Mouse (Mus musculus) right cerebral cortex, adult 2 months (tissue): ENCODE measurements at regions not wholly inside any gene's neighbourhood (a gene's known extent, or its start where the extent isn't known, plus 50 kb on each side); places are given as distances from the start of the nearest gene placed in this dataset.
A peak's percentile ranks its signal among the peaks of the same experiment; 100 is the strongest.

Experiments used
- DNase-seq, 2 experiments: peaks; one replicate each; pipeline ENCODE4 v3.0.0; 2021 to 2022; ENCODE audit warnings: low spot score in 2 of 2

DNA sequence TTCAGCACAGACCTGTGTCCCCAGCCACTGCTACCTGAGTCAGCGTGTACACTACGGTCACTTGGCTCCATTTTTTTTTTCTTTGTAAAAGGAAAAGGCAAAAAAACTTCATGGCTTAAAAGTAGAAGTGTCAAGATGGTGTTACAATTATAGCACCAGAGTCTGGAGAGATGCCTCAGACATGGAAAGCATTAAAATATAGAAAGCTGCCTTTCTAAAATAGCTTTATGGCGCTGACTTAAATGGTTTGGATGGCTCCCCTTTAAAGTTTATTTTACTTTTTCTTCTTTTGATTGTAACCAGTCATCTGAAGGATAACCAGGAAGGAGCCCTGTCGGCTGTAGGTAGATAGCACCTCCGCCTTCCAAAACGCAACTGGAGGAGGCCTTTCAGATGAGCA, 79.0 kb upstream of the Jade1 start:
- DNase-seq, result no peak

DNA sequence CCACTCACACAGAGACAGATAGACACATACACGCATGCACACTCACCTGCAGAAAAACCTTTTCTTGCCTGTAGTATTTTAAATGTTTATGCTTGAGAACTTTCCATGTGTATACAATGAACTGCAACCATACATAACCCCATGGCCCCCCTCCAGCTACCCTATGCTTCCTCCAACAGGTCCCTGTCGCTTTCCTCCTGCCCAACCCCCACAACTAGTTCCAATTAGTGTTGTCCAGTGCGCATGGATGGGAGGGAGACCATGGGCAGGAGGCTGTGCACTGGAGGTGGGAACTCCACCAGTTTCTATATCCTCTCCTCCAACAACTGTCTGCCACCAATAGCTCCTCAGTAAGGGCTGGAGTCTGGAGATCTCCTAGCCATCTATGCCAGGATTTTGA, 82.9 kb upstream of the Jade1 start:
- DNase-seq, result no peak

DNA sequence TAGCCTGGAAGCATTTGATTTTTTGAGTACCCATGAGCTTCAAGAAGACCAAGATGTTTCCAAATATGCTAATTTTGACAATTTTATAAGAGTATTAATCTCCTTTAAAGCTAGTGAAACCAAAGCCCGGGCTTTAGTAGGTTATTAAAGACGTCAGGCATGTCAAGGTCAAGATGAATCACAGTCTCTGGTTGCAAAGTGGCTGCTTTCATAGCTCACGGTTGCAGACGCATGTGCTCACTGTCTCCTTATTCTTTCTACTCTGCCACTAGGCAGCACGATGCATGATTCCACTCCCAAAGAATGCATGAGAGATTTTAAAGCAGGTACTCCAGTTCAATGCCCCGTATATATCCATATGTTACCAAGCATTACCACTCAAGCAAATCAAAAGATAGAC, 86.4 kb upstream of the Jade1 start:
- DNase-seq, result no peak

DNA sequence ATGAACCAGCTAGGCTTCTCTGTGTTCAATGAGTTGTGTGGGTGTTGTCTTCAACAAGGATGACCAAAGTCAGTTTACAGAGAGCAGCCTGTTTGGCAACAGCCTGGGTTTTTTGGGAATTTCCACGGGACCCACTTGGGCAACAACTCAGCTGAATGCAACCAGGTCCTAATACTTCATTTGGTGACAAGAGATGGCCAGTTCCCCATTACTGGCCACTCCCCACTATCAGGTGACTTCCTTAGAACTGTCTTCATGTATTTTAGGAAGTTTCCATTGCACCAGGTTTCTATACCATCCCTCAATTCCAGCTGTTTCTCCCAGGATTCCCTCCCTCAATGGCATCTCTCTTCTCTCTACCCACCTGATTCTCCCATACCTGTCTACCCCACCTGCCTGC, 87.7 kb upstream of the Jade1 start:
- no peak for DNase-seq

DNA sequence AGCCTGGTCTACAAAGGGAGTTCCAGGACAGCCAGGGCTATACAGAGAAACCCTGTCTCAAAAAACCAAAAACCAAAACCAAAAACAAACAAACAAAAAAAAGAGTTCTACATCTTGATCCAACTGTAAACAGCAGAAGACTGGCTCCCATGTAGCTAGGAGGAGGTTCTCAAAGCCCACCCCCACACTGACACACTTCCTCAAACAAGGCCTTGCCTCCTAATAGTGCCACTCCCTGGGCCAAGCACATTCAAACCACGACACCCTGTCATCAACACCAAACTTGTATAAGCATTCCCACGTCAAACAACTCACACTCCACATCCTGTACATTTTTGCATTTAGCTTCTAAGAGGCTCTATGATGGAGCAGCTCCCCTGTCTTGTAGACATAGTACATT, 89.6 kb upstream of the Jade1 start:
- no peak for DNase-seq

DNA sequence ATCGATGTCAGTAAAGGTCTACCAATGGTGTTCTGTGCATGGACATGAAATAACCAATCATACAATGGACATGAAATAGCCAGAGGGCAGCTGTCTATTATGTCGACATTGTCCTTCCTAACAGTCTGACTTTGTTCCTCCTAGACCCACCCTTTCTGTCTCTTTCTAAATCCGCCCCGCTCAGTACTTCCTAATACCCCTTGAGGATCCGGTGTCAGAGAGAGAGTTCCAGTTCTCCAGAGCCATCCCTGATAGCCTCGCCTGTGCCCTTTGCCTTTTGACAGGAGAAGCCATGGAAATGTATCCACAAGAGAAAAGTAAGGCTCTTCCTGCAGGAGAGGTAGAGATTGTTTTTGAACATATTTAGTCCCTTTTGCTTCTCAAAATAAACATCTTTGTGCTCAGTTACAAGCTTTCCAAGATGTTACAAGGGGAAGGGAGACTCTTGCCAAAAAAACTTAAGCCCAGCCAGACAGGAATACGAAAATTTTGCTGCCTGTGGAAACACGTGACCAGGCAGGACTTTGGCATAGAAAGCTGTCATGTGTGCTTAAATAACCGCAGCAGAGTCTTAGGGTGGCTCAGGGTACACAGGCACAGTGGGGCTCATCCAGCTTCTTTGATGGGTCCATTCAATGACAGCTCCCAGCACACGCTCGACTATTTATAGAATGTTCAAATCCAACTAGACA, 92.4 kb upstream of the Jade1 start:
- DNase-seq, result no peak

DNA sequence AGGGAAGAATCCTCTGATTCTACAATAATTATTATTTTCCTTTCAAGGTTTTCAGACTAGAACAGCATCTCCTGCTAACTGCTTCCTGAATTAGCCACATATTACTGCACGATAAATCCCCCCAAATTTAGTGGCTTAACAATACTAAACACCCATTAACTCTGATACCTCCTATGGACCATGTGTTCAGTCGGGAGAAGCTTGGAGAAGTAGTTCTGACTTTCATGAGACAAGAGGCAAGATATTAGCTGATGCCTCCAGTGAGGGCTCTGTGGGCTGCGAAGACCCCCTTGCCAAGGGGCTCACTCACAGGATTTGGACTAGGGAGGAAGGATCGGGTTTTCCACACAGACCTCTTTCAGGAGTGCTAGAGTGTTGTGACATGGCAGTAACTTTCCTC, 95.4 kb upstream of the Jade1 start:
- DNase-seq, result no peak

DNA sequence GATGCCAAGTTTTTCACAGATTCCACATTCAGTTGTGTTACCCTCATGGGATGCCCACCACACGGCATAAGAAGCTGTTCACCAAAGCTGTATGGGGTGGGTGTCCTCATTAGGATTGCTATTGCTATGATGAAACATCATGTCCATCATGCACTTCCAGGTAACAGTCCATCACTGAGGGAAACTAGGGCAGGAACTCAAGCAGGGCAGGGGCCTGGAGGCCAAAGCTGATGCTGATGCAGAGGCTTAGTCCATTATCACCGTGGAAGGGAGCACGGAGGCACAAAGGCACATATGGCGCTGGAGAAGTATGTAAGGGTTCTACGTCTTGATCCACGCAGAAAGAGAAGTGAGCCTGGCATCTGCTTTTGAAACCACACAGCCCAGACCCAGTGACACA, 97.4 kb upstream of the Jade1 start:
- no peak for DNase-seq

DNA sequence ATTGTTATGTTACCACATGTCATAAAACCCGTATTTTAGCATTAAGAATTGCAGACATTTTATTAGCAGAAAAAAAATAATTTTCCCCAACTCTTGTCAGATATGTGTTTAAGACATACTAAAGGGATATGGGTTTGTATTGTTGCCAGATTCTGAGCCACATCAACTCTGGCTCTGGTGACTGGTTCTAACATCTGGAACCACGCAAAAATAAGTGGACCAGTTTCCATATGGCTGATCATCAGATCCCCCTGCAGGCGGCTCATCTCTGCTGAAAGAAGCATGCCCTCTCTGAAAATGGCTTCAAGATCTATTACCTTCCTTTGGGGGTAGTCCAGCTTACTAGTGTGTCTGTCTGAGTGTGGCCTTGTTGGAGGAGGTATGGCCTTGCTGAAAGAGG, 102.0 kb upstream of the Jade1 start:
- no peak for DNase-seq

DNA sequence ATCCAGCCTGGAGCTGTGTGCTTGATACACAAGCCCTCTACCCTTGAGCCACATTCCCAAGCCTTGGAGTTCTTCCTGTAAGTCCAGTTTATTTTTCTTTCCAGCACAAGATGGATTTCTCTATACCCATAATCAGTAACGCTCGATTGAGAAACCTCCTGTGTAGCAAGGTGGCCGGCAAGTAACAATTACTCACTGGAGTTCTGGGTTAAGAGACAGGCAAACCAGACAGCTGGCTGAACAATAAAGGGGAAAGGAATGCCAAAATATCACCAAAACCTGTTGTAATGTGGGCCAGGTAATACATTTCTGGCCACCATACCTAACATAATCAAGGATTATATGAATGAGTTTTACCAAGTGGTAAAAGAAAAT, 102.8 kb upstream of the Jade1 start:
- no peak for DNase-seq

DNA sequence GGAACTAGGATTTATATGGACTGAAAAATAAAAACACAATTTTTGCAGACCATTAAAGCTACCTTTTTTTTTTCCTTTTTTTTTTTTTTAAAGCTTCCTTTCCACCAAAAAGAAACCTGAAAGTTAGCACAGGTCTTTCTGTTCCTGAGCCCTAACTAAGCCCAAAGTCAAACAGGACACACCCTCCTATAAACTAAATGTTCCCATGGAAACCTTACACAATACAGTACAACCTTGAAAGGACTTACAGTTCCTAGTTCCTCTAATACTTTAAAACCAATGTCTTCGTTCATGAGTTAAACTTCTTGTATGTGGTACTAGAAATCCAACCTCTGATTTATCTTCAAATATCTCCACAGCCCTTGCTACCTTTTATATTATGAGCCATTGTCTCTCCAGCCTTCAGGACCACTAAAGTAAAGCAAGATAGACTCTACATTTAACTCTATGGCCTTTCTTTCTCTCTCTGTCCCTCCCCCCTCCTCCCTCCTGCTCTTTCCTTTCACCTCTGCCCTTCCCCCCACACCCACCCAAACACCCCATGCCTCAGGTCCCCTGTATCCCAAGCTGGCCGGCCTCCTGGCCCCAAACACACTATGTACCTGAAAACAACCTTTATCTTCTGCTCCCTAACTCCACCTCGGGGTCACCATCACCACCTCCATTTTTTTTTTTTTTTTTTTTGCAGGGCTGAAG, 103.4 kb upstream of the Jade1 start:
- DNase-seq, result no peak

DNA sequence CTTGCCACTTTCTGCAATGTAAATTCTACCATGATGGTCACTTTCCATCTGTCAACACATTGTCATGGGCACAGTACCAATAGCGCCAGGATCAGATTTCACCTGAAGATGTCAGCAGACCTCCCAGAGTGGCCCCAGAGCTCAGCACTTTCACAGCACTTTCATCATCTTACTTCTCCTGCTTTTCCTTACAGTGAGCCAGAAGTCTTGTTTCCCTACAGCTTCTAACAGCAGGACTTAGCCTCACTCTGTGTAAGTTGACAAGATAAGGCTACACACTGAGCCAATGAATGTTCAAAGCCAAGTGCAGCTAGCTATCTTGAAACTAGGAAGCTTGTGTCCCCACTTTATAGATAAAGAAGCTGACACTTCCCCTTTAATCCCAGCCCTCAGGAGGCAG, 104.8 kb upstream of the Jade1 start:
- DNase-seq, result no peak

DNA sequence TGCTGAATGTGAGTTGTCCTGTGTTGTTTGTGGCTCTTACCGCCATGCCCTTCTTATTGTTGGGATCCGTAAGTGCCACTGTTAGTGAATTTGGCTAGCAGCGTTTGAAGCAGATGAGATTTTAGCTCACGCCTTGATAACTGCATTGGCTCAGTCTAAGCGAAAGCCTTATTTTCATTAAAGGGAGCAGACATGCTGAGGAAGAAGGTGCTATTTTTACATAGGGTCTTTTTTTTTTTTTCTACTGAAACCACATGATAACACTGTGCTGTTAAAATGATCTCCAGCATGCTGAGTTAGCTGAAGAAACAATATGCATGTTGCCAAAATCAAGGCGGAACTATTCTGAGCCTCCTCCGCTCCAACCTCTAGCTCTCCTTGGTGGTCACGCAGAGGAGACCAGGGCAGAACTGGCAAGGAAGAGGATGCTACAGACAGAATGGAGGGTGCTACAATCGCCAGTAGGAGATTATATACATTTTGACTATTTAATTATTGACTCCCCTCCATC, 111.2 kb upstream of the Jade1 start:
- DNase-seq, result peak in 1 of 2 experiments; percentile 26

DNA sequence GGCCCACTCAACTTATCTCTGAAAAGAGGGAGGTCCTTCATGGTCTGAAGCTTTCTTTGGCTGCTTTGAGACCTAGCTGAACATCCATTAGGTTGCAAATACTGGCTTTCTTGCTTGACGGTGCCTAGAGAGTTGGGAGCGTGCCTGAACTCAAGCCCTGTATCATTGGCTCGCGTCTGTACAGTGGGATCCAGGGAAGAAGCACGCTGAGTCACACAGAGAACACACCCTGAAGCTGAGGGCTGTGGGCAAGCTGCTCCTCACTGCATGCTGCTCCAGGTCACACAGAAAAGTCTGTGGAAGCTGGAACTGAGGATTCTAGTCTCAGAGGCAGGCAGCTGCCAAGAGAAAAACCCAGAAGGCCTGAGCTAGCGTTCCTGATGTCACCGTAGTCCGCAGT, 119.3 kb upstream of the Jade1 start:
- no peak for DNase-seq

DNA sequence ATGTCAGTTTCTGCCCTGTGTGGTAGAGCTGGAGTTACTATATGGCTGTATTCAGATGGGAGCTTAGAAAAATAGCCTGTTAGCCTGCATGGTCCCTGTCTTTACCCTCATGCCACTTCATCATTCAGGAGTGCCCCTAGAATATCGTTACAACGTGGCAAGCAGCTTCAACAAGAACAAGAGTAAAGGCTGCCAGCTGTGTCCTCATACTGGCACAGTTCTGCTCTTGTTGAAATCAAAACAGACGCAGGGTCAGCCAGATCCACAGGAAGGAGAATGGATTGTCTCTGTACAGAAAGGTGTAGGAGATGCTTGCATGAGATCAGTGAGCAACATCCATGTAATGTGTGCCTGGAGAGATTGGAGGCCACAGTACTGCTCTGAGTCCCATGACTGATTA, 122.4 kb upstream of the Jade1 start:
- no peak for DNase-seq

DNA sequence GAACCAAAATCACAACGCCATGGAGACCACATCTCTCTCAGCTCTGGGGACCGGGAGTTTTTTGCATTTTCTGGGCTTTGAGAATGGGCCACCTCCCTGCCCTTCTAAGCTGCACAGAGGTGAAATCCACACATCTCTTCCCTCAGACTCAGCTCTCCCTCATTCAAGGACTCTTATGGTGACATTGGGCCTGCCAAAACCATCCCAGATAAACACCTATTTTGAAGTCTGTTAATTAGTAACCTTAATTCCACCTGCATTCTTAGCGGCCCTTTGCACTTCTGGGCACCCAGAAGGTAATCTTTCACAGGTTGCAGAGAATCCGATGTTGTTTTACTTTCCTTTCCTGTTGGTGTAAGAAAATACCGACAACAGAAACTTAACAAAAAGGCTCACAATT, 123.2 kb upstream of the Jade1 start:
- no peak for DNase-seq

DNA sequence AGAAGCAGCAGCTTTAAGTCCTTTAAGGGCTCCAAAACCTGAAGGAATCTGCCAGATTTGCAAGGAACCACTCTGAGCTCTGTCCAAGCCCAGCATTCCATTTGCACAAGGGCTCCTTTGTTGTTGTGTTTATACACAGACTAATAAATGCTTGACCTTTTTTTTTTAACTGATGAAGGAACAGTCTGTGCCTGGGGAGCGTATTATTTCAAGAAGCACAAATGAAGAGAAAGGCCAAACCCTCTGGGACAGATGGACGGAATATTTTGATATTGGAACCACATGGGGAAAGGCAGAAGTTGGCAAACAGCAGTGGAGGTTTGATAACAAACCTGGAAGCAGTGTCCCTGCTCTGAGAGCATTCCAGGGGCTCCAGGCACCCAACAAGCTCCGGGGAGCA, 125.3 kb upstream of the Jade1 start:
- DNase-seq, result no peak

DNA sequence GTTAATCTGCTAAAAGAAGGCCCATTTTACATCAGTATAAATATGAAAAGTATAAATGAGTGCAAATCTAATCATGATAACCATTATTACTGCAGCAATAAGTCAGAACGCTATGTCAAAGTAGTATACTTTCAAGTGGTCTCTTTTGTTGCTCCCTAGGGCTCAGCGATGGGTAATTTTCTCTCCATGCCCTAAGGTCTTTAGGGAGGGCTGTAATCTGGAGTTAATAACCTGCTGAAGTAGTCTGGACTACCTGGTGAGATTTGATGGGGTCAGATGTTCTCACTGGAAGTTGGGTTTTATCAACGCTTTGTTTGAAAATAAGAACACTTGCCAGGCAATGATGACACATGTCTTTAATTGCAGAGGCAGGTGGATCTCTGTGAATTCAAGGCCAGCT, 128.6 kb upstream of the Jade1 start:
- DNase-seq, result no peak

DNA sequence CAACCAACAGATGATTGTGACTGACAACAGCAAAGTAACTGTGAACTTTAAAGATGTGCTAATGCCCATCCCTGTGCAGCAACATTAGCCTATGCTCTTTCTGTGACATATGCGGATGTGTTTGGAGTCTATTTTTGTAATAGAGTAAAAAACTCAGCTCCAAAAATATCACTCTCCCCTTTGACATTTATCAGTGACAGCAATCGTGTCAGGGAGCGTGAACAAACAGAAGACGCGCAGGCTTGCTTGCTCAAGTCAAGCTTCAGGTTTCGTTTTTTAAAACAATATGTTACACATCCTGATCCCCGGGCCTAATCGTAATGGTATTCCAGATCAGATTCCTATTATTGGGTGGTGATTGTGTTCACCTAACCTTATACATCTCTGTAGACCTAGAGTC, 129.7 kb upstream of the Jade1 start:
- DNase-seq, result no peak

DNA sequence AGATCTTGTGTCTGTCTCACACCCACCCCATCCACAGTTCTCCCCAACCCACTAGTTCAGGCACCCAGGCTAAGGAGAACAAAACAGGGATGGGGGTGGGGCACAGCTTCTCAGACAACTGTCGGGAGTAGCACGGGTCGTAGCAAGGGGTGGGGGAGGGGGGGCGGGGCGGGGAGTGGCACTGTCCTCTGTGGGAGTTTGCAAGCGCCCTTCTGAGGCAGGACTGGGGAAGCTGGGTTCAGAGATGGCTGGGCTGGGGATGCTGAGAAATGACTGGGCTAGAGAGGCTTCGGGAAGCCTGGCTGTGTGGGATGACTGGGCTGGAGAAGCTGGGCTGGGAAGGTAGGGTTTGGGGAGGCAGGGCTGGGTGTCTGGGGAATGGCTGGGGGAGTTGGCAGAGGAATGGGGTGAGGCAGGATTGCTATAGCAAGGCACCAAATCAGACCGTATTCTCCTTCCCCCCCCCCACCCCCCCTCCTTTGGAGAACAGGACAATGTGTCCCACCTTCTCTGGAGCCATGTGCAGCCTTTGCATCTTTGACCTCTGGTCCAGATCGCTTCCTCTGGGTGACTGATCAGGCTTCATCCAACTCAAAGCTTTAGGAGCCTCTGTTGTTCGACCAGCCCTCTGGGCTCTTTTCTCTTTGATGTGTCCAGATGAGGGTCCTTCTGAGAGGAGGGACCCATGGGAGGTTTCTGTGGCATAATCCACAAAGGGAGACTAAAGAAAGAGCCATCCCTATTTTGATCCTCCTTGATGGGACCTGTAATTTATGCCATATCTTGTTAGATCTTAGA, 131.2 kb upstream of the Jade1 start:
- no peak for DNase-seq

DNA sequence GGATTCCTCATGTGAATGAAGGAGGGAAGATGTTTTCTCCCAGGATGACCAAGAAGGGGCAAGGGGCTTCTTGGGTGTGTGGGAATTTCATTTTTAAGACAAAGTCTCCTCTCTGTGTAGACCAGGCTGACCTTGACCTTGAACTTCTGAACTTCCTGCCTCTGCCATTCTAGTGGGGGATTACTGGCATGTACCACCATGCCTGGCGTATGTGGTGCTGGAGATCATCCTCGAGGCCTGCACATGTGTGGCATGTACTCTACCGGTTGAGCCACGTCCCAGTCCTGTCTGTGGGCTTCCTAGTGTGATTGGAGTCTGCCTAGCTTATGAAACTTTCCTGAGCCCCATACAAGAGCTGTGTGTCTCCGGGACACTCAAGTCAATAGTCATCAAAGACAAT, 131.9 kb upstream of the Jade1 start:
- no peak for DNase-seq

DNA sequence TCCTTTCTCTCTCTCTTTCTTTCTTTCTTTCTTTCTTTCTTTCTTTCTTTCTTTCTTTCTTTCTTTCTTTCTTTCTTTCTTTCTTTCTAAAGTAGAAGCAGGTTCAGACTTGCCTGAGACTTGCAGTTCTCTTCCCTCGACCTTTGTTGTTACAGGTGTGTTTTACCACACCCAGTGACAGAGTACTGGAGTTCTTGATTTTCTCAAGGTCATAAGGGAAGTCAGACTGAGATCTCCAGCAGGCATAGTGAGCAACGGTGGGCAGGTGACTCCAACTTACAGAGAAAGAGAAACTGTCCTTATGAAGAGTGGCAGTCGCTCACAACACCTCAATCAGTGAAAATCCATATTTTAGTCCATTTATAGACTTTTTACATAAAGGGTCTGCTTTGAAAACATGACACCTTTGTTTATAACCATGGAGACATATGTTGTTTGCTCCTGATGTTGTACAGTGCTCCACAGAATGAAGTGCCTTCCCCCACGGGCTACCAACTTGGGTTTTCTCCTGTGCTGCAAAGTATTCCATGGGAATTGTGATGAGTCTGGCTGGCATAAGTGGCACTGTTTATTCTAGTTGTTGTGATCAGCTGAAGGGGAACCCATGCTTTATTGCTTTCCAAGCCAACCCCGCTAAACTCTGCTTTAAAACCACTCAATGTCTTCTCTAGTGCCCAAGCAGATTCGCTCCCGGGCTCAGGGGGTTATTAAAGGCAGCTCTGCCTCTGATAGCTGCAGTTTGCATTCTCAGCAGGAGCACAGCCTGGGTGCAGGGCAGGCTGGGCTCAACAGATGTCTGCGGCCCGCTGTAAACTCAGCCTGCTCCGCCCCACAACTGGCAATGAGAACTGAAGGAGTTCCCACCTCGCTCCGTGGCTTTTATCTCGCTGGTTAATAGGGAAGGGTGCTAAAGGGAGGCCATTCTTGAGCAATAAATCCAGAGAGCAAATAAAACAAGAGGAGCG, 132.6 kb upstream of the Jade1 start:
- no peak for DNase-seq
